Mouse (Mus musculus) erythroid progenitor cell, adult 5-6 weeks (primary cell): ENCODE measurements around the gene Sorcs1. TPM values are rescaled to one million over a fixed set of nuclear protein-coding genes. Genes with fewer than 3 reads are reported as not detected.

Experiments
- ATAC-seq: replicated peaks from 2 replicates; pipeline ENCODE4 v1.8.0; 2016; ENCODE audit warnings: moderate number of reproducible peaks, mild to moderate bottlenecking, moderate TSS enrichment, inconsistent platforms; ENCODE audit not compliant: poor library complexity, low FRiP score, severe bottlenecking
- total RNA-seq, 2 experiments: library from RNA; stranded (forward) in 1 of 2; stranded (reverse) in 1 of 2; fragments of 150-400 nt in 1 of 2; fragments of 186-747, 209-891 nt in 1 of 2; gene quantifications; 2 replicates each; pipeline versions ENCODE4 v1.2.3 to v1.2.4; 2015 to 2017; ENCODE audit warnings: low replicate concordance in 2 of 2

Sorcs1 gene
- total RNA-seq, 2 experiments from 2014 or later = not detected

DNA sequence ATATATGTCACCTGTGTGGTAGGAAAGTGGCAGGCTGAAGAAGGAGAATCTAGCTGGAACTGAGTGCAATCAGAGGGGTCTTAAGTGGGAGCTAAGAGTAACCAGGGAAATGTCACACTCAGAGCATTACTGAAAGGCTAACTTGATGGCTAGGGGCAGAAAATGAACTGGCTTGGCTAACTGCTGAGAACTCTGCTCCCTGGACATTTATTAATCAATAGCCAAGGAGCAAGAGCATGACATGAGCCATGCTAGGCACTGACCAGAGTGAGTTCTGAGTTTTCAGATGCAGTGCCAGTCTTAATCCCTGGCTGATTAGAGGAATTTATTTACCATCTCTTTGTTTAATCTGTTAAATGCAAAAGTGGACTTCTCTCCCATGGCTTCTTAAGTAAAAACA lies 95.5 kb downstream of the Sorcs1 start:
- no peak for ATAC-seq

DNA sequence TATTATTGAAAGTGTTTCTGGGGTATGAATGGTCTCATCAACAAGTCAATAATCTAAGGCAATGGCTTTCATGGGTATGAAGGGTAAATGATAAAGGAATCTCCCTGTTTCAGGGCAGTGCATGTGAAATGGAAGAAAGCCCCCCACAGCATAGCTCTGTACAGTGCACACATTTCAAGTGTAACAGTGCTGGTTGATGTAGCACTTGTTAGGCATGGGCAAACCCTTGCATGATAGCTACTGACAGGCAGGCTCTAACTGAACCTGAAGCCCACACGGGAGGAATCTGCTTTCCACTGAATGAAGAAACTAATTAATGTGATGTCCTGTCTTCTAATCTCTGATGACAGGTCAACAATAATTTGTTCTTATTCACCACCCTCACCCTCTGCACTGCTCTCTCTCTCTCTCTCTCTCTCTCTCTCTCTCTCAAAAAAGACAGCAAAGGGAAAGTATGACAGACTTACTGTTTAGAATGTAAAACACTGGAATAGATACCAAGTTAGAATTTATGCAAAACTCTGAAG lies 108.7 kb downstream of the Sorcs1 start:
- ATAC-seq = no peak

GRCm38 (mm10) chr19:50566306-50566705 lies 112.1 kb downstream of the Sorcs1 start:
- no peak for ATAC-seq

DNA sequence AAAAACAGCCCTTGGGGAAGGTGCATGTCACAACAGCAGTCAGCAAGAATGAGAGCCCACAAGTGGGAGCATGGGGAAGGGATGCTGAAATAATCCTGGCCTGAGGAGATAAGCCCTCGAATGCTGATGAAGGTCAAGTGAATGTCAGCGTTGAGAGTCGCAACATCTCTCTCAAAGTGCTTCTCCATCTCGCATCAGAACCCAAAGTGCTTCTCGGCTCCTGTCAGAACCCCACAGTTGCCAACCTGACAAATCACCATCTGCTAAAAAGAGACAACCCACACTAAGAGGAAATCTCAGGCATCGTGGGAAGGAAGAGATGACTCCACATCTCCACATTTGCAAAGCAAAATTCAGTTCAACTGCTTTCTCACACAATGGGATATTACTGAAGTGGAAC lies 119.7 kb downstream of the Sorcs1 start:
- no peak for ATAC-seq

- no peak for ATAC-seq
These were observed 144.4 kb downstream of the Sorcs1 start for GRCm38 (mm10) chr19:50534031-50534430.

DNA sequence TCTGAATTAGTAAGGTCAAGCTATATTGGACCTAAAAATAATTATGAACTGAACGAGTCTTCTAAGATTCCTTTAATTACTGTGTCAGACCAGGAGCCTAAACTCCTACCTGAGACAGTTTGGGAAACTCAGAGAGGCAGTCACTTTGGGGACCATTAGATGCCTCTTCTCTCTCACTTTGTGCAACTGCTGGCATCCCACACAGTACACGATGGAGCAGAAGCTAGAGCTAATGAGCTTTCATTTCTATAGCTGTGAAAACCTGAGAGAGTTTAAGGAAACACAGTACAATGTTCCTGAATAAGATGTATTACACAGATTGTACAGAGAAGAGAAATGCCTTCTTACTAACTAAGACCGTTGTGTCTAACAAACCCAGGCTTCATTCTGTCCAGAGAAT lies 150.6 kb downstream of the Sorcs1 start:
- ATAC-seq = no peak

DNA sequence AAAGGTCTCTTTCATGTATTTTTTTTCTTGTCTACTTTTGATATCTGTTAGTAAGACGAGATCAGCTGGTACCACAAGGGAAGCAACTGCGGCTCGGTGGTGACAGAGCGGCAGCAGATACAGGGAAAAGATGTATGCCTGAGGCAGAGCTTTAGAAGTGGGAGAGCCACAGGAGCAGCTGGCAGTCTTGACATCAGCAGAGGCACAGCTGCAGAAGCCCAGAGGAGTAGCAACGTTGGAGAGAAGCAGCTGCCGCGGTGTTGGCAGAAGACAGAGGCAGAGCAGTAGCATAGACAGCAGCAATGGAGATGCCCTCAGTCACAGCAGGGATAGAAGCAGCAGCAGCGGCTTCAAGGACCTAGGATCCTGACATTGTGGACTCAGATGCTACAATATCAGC lies 152.4 kb downstream of the Sorcs1 start:
- ATAC-seq = no peak

DNA sequence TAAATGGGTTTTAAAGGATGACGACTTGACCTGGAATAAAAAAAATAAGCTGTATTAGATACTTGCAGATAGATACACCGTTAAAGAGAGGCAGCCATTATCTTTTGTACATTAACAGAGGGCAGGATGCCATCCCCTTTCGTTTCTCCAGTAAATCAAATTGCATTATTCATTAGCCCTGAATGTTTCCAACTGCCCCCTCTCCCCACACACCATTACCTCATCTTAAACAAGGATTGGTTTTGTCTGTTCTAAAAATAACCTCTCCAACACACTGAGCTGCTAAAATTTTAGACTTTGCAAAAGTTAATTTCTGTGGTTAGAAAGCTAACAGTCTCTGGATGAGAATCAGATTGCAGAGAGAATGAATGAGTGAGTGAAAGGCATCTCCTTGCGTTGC lies 156.5 kb downstream of the Sorcs1 start:
- no peak for ATAC-seq

- no peak for ATAC-seq
These were observed 163.3 kb downstream of the Sorcs1 start for GRCm38 (mm10) chr19:50515059-50515673.

GRCm38 (mm10) chr19:50514309-50514830 lies 164.1 kb downstream of the Sorcs1 start:
- ATAC-seq = no peak

DNA sequence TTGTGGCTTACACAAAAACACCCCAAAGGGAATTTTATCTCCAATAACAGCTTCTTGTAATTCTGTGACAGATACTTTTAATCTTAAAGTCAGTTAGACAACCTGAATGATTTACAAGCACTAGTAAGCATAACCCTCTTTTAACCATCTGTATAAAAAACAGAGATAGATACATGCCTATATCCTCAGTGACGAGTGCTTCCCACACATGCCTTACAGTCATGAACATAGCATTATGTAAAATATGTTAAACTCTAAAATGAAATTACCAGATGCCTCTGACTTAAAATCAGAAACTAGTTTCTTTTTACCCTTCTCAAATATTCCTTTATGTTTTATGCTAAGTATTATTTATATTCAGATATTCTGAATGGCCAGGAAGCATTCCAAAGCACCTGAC lies 175.6 kb downstream of the Sorcs1 start:
- ATAC-seq = no peak

DNA sequence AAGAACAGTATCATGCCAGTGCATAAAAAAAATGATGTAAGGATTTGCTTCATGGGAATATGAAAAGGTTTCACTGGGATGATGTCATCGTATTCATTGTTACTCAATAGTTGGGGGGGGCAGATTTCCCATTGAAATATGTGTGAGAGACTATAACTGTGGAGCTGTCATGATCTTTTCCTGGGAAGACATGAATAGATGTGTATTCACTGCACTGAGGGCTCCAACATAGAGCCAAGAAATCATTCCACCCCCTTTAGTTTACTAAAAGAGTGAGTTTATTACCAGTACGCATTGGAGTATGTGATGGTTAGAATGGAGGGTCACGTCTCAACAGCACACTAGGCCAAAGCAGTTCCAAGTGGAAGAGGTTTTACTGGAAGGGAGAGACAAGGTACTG lies 187.3 kb downstream of the Sorcs1 start:
- ATAC-seq = no peak

DNA sequence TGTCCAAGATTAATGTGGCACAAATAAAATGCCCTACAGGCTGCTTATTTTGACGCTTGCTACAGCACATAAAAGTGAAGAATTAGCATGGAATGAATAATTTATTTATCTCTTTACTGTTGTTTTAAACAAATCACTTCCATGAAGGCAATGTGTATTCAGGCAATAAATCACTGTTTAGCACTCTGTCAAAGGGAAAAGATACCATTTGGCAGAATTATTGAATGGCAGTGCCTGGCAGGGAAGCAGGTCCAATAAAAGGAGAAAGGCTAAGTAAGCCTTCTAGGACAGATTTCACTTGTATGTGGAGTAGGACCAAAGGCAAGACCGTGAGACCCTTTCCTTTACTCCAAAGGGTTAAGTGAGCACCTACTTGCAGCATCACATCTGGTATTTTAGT lies 187.7 kb downstream of the Sorcs1 start:
- no peak for ATAC-seq

DNA sequence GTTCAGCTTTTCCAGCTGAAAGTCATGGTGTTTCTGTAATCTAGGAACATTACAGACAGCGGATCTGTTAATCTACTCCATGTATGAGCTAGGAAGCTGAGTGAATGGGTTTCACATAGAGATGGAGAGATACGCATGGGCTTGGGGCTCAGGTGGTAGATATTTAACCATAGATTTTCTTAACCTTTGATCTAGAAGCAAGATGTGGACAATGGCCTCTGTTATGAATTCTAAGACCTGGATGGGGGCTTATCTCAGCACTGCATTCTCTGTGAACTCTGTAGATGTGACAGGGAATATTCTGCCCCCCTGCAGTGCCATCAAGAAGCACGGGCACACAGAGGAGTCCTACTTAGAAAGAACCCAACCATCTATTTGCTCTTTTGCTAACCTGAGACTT lies 188.7 kb downstream of the Sorcs1 start:
- no peak for ATAC-seq

DNA sequence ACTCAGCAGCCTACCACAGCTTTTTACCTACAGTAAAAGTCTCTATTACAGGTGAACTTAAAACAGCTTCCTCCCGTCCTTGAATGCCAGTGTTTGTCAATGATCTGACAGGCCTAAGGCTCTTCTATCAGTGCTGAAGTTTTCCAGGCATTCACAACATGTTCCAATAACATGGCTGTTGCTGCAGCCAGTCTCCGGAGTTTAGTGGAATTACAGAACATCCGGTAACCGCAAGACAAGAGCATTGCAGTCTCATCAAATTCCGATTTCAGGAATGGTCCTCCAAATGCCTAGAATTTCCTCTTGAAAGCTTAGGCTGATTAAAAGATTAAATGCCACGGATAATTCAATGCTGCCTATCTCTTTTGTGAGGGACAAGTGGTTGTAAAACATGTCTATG lies 190.0 kb downstream of the Sorcs1 start:
- ATAC-seq = no peak

DNA sequence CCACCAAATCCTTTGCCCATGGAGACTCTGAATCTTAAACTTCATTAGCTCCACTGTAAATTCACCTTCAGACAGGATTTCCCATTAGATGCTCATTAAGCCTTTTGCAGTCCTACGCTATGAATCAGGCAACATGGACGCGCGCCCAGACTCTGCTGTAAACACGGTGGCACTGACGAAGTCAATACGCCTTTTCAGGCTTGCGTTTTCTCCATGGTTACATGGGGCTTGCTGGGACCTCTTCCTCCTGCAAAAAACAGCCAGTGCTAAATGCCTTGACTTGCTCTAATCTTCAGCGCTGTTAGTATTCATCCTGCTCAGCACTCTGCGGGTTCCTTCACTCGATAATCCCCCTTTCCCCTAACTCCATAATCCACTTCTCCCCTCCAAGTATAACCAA lies 190.7 kb downstream of the Sorcs1 start:
- ATAC-seq = no peak

DNA sequence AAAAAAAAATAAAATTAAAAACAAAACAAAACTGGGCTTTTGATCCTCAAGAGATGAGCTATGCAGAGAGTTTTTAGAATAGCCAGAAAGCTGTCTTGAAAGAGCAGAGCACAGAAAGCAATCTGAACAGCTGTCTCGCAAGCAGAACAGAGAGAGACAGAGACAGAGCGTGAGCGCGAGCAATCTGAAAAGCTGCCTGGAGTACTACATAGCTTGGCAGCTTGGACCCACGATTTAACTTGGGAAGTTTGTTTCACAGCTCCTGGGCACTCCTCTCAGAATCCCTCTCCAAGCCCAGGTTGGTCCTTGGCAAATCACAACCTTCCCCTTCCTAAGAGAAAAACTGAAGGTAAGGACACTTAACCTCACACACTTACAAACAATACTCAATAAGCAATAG lies 192.1 kb downstream of the Sorcs1 start:
- no peak for ATAC-seq

DNA sequence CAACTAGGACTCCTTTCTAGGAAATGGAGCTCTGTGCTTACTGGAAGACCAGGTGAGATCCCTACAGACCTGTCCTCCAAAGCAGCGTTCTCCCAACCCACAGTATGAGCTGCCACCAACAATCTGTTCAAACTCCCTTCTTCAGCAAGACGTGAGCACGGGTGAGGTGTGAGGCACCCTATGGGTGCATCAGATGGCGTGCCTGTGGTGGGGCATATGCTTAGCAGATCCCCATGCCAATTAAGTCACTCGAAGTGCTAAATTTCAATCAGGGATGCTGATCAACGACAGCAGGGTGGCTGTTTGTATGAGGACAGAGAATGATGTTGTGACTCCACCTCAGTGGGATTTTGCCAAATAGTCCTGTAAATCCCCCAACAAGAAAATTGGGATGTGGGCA lies 201.7 kb downstream of the Sorcs1 start:
- no peak for ATAC-seq

DNA sequence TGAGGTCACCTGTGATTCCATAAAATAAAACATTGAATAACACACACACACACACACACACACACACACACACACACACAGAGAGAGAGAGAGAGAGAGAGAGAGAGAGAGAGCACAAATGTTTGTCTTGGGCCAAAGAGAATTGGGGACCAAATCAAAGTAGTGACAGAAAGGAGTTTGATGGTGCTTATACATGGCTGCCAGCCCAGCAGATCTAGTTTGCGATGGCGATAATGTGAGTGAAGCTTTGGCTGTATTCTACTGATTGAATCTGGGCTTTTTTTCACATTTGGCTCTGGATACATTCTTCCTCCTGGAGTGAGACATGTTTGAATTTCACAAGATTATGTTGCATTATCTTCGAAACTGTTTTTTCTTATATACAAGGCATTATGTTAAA lies 209.9 kb downstream of the Sorcs1 start:
- no peak for ATAC-seq

- no peak for ATAC-seq
These were observed 213.6 kb downstream of the Sorcs1 start for GRCm38 (mm10) chr19:50464811-50465210.

GRCm38 (mm10) chr19:50458581-50458980 lies 219.9 kb downstream of the Sorcs1 start:
- no peak for ATAC-seq

DNA sequence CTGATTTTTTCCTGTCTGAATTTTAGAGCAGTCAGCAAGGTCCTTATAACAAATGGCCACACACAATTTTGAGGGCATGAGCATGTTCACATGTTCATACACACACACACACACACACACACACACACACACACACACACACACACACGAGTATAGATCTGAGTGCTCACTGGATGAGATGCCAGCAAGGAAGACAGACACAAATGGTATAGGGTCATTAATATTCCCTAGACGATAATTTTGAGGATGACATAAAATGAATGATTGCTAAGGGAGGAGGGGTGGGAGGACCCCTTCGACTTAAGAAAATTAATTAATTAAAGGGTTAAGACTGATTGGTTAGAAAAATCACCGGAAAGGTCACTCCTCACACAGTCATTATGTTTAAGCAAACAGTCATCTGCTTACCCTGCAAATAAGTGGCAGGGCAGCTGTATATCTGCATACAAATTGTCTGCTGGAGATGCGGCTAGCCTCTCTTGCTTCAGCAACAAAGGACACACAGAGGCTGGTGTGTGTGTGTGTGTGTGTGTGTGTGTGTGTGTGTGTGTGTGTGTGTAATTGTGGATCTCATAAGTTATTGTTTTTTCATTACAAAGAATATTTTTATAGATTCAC lies 221.1 kb downstream of the Sorcs1 start:
- no peak for ATAC-seq
